Mouse (Mus musculus) adrenal gland, adult 18-20 months (tissue): ENCODE data around the gene Vmn2r76. TPM values are rescaled to one million over a fixed set of nuclear protein-coding genes. Genes with fewer than 3 reads are reported as not detected.
"Not testable (repeated sequence)": the region's sequence is repeated elsewhere in the genome, so short reads cannot be mapped to it uniquely, and the experiment has no call there.

Experiments used
- DNase-seq, 2 experiments: peaks; one replicate each; pipeline ENCODE4 v3.0.0; 2021 to 2022; ENCODE audit warnings: low spot score in 2 of 2
- long read RNA-seq, 2 experiments: library from polyadenylated mRNA; stranded (forward); transcript quantifications; one replicate each; pipeline ENCODE4 v2.0.0; 2021
- total RNA-seq, 2 experiments: library from RNA; stranded (reverse); gene quantifications; 1 replicate in 1 of 2; 2 replicates in 1 of 2; pipeline ENCODE4 v1.2.3; 2021

Vmn2r76 gene
- total RNA-seq: not detected
- long read RNA-seq, experiment 1: 0 reads
- long read RNA-seq, experiment 2: 0 reads

DNA sequence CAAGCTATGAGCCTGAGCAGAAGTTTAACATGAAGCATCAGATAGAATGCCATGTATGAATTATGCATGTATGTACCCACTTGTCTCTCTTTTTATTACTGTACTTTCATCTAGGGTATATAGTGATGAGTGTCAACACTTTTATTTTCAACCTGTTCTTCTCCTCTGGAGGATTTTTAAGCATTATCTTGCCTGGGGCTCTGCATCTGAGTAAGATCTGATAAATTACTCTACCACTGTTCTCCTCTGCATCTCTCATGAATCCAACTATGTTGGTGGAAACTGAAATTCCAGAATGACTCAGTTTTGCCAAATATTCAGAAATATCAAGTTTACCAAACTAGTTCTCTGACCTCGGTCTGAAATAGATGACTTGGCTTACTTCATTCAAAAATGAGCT lies at the start of gene Vmn2r76:
Gene Vmn2r76 (minus strand): TSS at position 101 of the 400 bp plus-strand sequence.
- DNase-seq: no peak

DNA sequence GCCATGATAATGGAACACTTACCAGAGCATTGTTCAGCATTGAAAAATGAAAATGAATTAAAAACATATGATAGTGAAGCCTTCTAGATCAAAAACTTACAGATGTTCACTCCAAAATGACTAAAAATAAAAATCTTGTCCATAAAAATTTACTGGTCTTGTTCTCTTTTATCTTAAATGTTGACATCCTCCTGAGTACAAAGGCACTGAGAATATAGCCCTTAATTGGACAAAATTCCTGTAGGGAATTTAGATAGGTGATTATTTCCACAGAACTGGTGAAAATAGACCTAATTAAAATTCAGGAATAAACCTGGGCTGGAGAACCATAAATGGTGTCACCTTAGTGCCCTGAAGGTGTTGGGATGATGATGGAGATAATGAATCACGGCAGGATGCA lies 31.0 kb upstream of the Vmn2r76 start, which contains the start of gene Olfr310:
Gene Olfr310 (minus strand): TSS at position 101 of the 400 bp plus-strand sequence.
- no peak for DNase-seq

GRCm38 (mm10) chr7:86211345-86211744 lies 34.8 kb downstream of the Vmn2r76 start:
- peak in 1 of 2 experiments; percentile 2 for DNase-seq

- not testable (repeated sequence) for DNase-seq
These were observed 74.4 kb downstream of the Vmn2r76 start, which contains the start of gene Vmn2r75 for GRCm38 (mm10) chr7:86171678-86172077. Gene Vmn2r75 (minus strand): TSS chr7:86171778.

Other genes with a start within 250 kb of the Vmn2r76 start
- gene Vmn2r75, start 74.5 kb downstream of the Vmn2r76 start, total RNA-seq: not detected
- gene Olfr310, start 30.9 kb upstream of the Vmn2r76 start, total RNA-seq: not detected
- gene Olfr309, start 67.4 kb upstream of the Vmn2r76 start, total RNA-seq: not detected
- gene Olfr308, start 79.3 kb upstream of the Vmn2r76 start, total RNA-seq: not detected
- not detected for gene Olfr307, start 91.3 kb upstream of the Vmn2r76 start, total RNA-seq
- gene Olfr305, start 120.6 kb upstream of the Vmn2r76 start, total RNA-seq: not detected
- not detected for gene Olfr304, start 140.3 kb upstream of the Vmn2r76 start, total RNA-seq
- gene Olfr303, start 151.5 kb upstream of the Vmn2r76 start, total RNA-seq: not detected
- not detected for gene Olfr301, start 157.5 kb upstream of the Vmn2r76 start, total RNA-seq
- gene Olfr299, start 213.6 kb upstream of the Vmn2r76 start, total RNA-seq: not detected
- gene Olfr298, start 246.2 kb upstream of the Vmn2r76 start, total RNA-seq: not detected